Mouse (Mus musculus): Measurements from ENCODE around the gene Armc5.

GRCm38 (mm10) chr7:128265411-128265810, 28.3 kb downstream of the Armc5 start, which contains the start of gene Slc5a2:
- no peak for TF ChIP-seq CTCF (IDR thresholded peaks at IDR 0.05; ENCODE audit: borderline replicate concordance, insufficient read depth, low read length)
- no peak for TF ChIP-seq POLR2A (IDR thresholded peaks at IDR 0.05; ENCODE audit: low read depth, low read length)
